Mouse (Mus musculus) intestine, embryonic 16.5 days (tissue): ENCODE measurements at regions not wholly inside any gene's neighbourhood (a gene's known extent, or its start where the extent isn't known, plus 50 kb on each side); places are given as distances from the start of the nearest gene placed in this dataset.

Experiments
- ATAC-seq: fragments of 200-750 bp; cut with Nextera tagmentation; 2 replicates; pipeline ENCODE4 v1.8.0; 2017; ENCODE audit warnings: moderate TSS enrichment, moderate library complexity
- H3K27ac ChIP-seq: fragments of 300-500 bp; sonication (generic); 2 replicates; pipeline ENCODE4 v1.5.1; 2014; ENCODE audit warnings: mild to moderate bottlenecking, low read length
- H3K27me3 ChIP-seq: fragments of 300-500 bp; sonication (generic); replicated peaks from 2 replicates; pipeline ENCODE4 v1.6.1; 2014; ENCODE audit warnings: low read length, control low read depth, mixed read lengths; ENCODE audit not compliant: control insufficient read depth, insufficient read depth
- H3K36me3 ChIP-seq: fragments of 300-500 bp; sonication (generic); 2 replicates; pipeline ENCODE4 v1.6.1; 2014; ENCODE audit warnings: low read length, control low read depth; ENCODE audit not compliant: control insufficient read depth, insufficient read depth
- H3K4me1 ChIP-seq: fragments of 300-500 bp; sonication (generic); 2 replicates; pipeline ENCODE4 v1.6.1; 2014; ENCODE audit warnings: low read length, control low read depth, mixed read lengths; ENCODE audit not compliant: control insufficient read depth, insufficient read depth
- H3K4me2 ChIP-seq: fragments of 300-500 bp; sonication (generic); 2 replicates; pipeline ENCODE4 v1.6.1; 2014; ENCODE audit warnings: low read depth, low read length, control low read depth
- H3K4me3 ChIP-seq: fragments of 300-500 bp; sonication (generic); 2 replicates; pipeline ENCODE4 v1.5.1; 2014; ENCODE audit warnings: mild to moderate bottlenecking, low read length
- H3K9ac ChIP-seq: fragments of 300-500 bp; sonication (generic); 2 replicates; pipeline ENCODE4 v1.6.1; 2014; ENCODE audit warnings: low read depth, low read length
- H3K9me3 ChIP-seq: fragments of 300-500 bp; sonication (generic); 2 replicates; pipeline ENCODE4 v1.6.1; 2016; ENCODE audit warnings: low read length, control low read depth; ENCODE audit not compliant: control insufficient read depth
- WGBS: fragments of 180-500 bp; shearing (Covaris S2); extraction: QIAGEN DNeasy Blood & Tissue Kit; methylation state at CpG from one replicate; pipeline ENCODE4 v1.1.7; 2014; 5-methylcytosine and 5-hydroxymethylcytosine counted together

DNA sequence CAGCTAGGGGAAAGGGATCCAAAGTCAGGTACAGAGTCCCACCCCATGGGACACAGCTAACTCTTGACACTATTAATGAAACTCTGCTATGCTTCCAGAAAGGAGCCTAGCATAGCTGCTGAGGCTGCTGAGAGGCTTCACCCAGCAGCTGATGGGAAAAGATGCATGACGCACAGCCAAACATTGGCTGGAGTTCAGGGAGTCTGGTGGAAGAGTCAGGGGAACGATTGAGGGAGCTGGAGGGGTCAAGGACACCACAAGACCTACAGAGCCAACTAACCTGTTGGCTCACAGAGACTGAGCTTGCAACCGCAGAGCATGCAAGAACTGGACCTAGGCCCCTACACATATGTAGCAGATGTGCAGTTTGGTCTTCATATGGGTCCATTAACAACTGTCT, 117.2 kb upstream of the Ubr2 start:
- no peaks in the 10 kb centered on the region for H3K9me3 ChIP-seq
- no peak overlapping the region for H3K4me3 ChIP-seq
- no peak overlapping the region for H3K27ac ChIP-seq
- no peaks in the 10 kb centered on the region for H3K36me3 ChIP-seq
- H3K27me3 ChIP-seq, result no peaks in the 10 kb centered on the region
- no peak overlapping the region for H3K4me2 ChIP-seq
- WGBS, result 75% methylated on average over 3 of the region's 3 CpGs
- no peaks in the 10 kb centered on the region for H3K4me1 ChIP-seq
- ATAC-seq, result no peak
- H3K9ac ChIP-seq, result no peak overlapping the region

DNA sequence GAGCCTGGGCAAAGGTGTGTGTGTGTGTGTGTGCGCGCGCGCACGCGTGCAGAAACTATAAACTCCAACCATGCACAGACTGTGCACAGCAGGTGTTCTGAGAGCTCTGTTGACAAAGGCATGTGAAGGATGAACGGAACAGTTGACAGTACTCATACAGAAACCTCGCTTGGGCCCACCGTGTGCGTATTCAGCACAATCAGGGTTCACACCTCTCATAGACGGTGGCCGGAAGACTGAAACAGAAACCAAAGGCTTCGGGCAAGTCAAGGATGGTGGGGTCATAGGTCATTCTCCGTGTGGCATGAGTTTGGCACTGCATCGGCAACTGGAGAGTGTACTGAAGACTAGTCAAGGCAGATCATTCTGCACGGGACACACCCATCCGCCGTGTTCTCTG, 113.2 kb upstream of the Ubr2 start:
- Histone ChIP-seq H3K9ac (no peak overlapping the region), H3K4me3 (no peak overlapping the region), H3K4me2 (no peak overlapping the region), H3K4me1 (no peaks in the 10 kb centered on the region), H3K36me3 (no peaks in the 10 kb centered on the region), H3K27me3 (no peaks in the 10 kb centered on the region), H3K27ac (no peak overlapping the region), H3K9me3 (no peaks in the 10 kb centered on the region)
- 92% methylated on average over 18 of the region's 18 CpGs for WGBS
- ATAC-seq, result no peak

DNA sequence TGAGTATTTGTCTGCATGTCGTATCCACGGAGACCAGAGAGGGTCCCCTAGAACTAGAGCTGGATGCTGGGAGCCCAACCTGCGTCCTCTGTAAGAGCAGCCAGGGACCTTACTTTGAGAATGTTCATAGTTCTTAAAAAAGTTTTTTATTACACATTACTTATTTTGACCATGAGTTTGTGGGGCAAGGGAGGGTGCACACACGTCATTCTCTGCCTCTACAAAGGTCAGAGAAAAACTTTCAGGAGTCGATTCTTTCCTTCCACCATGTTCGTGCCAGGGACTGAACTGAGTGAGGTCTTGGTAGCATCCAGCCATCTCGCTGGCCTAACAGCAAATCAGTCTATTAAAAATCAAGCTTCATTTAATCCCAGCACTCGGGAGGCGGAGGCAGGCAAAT, 111.9 kb upstream of the Ubr2 start:
- Histone ChIP-seq H3K27me3 (no peaks in the 10 kb centered on the region), H3K36me3 (no peaks in the 10 kb centered on the region), H3K9ac (no peak overlapping the region), H3K27ac (no peak overlapping the region), H3K9me3 (no peaks in the 10 kb centered on the region), H3K4me2 (no peak overlapping the region), H3K4me1 (no peaks in the 10 kb centered on the region), H3K4me3 (no peak overlapping the region)
- 80% methylated on average over 9 of the region's 9 CpGs for WGBS
- ATAC-seq, result no peak

DNA sequence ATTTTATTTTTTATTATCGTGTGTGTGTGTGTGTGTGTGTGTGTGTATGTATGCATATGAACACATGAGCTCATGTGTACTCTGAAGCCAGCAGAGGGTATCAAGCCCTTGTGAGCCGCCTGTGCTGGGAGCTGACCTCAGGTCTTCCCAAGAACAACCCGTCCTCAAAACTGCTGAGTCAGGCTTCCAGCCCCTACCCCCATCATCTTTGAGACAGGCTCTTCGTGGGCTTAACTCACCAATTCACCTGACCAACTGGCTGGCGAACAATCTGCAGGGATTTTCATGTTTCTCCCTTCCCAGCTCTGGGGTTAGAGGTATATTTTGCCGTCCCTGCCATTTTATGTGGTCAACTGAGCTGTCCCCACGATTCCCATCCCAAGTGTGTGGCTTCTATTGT, 107.7 kb upstream of the Ubr2 start:
- Histone ChIP-seq H3K4me3 (no peak overlapping the region), H3K4me1 (no peaks in the 10 kb centered on the region), H3K27me3 (no peaks in the 10 kb centered on the region), H3K9ac (no peak overlapping the region), H3K9me3 (no peaks in the 10 kb centered on the region), H3K27ac (no peak overlapping the region), H3K4me2 (no peak overlapping the region), H3K36me3 (no peaks in the 10 kb centered on the region)
- ATAC-seq, result no peak
- 80% methylated on average over 7 of the region's 7 CpGs for WGBS

DNA sequence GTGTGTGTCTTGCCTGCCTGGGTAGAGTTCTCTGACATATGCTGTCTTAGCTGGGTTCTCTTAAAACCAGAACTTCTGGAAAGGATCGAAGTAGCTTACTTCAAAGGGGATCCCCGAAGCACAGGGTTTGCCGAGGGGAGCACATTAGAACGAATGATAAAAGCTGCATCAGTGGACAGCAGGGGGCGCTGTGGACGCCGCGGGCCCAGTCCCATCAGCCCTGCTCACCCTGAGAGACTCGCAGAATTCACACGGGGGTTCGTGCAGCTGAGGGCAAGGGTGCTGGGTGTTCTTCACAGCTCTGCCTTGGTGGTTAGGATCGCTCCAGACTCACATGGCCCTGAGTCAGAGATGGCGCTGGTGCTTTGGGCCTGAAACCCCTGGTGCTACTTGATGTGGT, 105.4 kb upstream of the Ubr2 start:
- Histone ChIP-seq H3K4me3 (no peak overlapping the region), H3K36me3 (no peaks in the 10 kb centered on the region), H3K9me3 (no peaks in the 10 kb centered on the region), H3K4me1 (no peaks in the 10 kb centered on the region), H3K27me3 (no peaks in the 10 kb centered on the region), H3K9ac (no peak overlapping the region), H3K4me2 (no peak overlapping the region), H3K27ac (no peak overlapping the region)
- ATAC-seq, result no peak
- 53% methylated on average over 13 of the region's 13 CpGs for WGBS

DNA sequence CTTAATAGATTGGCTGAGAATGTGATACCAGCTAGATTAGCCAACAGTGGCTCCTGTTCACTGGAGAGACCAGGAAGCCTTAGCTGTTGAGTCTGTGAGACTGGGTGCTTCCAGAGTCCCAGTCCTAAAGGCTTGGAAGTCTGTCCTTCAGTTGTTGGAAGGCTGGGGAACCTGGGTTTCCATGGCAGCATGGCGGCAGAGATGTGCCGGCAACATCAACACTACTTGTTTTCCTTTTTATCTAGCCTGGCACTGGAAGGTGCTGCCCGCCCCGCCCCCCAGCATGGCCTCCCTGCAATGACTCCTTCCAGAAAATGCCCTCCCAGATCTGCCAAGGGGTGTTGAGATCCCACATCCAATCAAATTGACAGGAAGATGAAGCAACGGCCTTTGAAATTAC, 104.8 kb upstream of the Ubr2 start:
- Histone ChIP-seq H3K4me1 (no peaks in the 10 kb centered on the region), H3K4me2 (no peak overlapping the region), H3K36me3 (no peaks in the 10 kb centered on the region), H3K27me3 (no peaks in the 10 kb centered on the region), H3K4me3 (no peak overlapping the region), H3K9ac (no peak overlapping the region), H3K27ac (no peak overlapping the region), H3K9me3 (no peaks in the 10 kb centered on the region)
- no peak for ATAC-seq
- WGBS, result 87% methylated on average over 5 of the region's 5 CpGs

DNA sequence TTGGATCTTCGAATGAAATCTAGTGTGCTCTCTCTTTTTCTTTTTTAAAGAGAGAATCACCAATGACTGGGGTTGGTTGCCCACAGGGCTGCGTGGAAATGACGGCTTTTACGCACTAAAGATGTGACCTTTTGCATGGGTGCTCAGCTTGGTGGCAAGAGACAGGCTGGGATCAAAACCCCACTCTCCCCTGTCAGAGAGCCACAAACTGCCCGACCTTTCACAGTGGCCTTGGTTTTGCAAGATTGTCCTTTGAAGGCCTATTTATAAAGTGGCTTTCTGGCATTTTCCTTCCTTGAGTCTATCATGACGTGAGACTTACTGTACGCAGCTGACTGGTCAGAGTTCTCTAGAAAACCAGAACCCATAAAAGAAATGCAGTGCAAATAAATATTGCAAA, 104.4 kb upstream of the Ubr2 start:
- no peak for ATAC-seq
- Histone ChIP-seq H3K36me3 (no peaks in the 10 kb centered on the region), H3K4me1 (no peaks in the 10 kb centered on the region), H3K27me3 (no peaks in the 10 kb centered on the region), H3K27ac (no peak overlapping the region), H3K4me2 (no peak overlapping the region), H3K9ac (no peak overlapping the region), H3K9me3 (no peaks in the 10 kb centered on the region), H3K4me3 (no peak overlapping the region)
- 77% methylated on average over 7 of the region's 7 CpGs for WGBS

DNA sequence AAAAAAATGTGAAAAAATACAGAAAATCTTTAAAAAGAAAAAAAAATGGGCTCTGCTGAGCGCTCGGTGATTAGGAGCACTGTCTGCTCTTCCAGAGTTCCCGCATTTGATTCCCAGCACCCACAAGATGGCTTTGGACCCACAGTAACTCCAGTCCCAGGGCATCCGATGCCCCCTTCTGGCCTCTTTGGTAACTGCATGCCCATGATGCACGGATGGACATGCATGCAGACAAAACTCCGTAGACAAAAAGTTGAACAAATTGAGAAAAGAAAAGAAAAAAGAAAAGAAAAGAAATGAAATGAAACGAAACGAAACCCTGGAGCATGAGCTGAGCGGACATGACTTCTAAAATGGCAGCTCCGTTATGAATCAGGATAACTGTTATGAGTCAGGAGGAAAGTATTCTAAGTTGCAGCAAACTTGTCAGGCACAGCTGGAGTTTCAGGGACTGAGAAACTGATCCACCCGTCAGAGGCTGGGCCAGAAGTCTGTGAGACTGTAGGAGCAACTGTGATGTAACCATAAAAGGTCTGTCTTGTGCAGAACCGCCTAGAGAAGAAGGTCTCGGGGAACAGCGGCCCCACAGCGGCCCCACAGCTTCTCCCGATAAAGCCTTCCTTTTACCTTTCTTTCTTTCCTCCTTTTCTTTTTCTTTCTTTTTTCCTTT, 102.3 kb upstream of the Ubr2 start:
- Histone ChIP-seq H3K27me3 (no peaks in the 10 kb centered on the region), H3K36me3 (no peaks in the 10 kb centered on the region), H3K4me3 (no peak overlapping the region), H3K4me2 (no peak overlapping the region), H3K4me1 (no peaks in the 10 kb centered on the region), H3K9me3 (no peaks in the 10 kb centered on the region), H3K9ac (no peak overlapping the region), H3K27ac (no peak overlapping the region)
- WGBS, result 85% methylated on average over 16 of the region's 16 CpGs
- no peak for ATAC-seq

DNA sequence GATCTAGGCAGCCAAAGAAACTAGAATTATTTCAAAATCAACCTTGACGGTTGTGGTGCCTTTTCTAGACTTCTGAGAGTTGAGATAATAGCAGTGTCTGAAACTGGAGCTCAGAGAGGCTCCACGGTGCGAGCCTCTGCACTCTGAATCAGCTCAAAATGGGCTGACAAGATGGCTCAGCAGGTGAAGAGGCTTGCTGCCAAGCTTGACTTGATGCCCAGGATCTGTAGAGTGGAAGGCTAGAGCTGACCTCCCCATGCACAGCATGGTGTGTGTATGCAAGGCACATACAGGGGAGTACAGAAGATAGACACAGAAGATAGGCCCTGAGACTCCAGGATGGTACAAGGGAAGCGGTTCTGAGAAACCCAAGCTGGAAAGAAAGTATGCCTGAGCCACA, 100.5 kb upstream of the Ubr2 start:
- no peak overlapping the region for H3K9ac ChIP-seq
- H3K4me3 ChIP-seq, result no peak overlapping the region
- no peak overlapping the region for H3K27ac ChIP-seq
- no peaks in the 10 kb centered on the region for H3K9me3 ChIP-seq
- 82% methylated on average over 4 of the region's 4 CpGs for WGBS
- ATAC-seq, result no peak
- H3K27me3 ChIP-seq, result no peaks in the 10 kb centered on the region
- no peaks in the 10 kb centered on the region for H3K4me1 ChIP-seq
- H3K4me2 ChIP-seq, result no peak overlapping the region
- no peaks in the 10 kb centered on the region for H3K36me3 ChIP-seq

DNA sequence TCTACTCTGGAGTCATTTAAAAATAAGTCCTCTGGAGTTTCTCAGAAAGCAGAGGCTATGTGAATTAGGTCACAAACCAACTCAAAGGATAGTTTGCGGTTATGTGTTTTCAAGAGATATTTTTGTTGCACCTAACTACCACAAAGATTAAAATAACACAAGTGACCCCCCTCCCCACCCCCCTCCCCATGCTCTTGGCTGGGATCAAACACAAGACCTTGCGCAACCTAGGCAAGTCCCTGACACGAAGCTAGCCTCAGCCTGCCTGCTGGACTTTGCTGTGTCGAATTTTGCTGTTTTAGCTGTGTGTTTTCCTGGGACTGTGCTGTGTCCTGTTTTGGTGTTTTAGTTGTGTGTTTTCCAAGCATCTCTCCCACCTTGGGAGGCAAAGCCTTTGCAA, 94.0 kb upstream of the Ubr2 start:
- 83% methylated on average over 4 of the region's 4 CpGs for WGBS
- Histone ChIP-seq H3K27ac (no peak overlapping the region), H3K4me2 (no peak overlapping the region), H3K36me3 (no peaks in the 10 kb centered on the region), H3K4me1 (no peaks in the 10 kb centered on the region), H3K4me3 (no peak overlapping the region), H3K9me3 (no peaks in the 10 kb centered on the region), H3K9ac (no peak overlapping the region), H3K27me3 (no peaks in the 10 kb centered on the region)
- no peak for ATAC-seq
